Mouse (Mus musculus) kidney, embryonic 15.5 days (tissue): ENCODE measurements at regions not wholly inside any gene's neighbourhood (a gene's known extent, or its start where the extent isn't known, plus 50 kb on each side); places are given as distances from the start of the nearest gene placed in this dataset.
"Not testable (repeated sequence)": the region's sequence is repeated elsewhere in the genome, so short reads cannot be mapped to it uniquely, and the experiment has no call there.

ENCODE experiments used
- ATAC-seq: fragments of 200-750 bp; cut with Nextera tagmentation; replicated peaks from 2 replicates; pipeline ENCODE4 v1.8.0; 2017; ENCODE audit warnings: moderate TSS enrichment; ENCODE audit not compliant: low FRiP score
- H3K27ac ChIP-seq: fragments of 300-500 bp; sonication (generic); 2 replicates; pipeline ENCODE4 v1.5.1; 2015; ENCODE audit warnings: mild to moderate bottlenecking, inconsistent platforms
- H3K27me3 ChIP-seq: fragments of 300-500 bp; sonication (generic); 2 replicates; pipeline ENCODE4 v1.6.1; 2015; ENCODE audit warnings: inconsistent platforms
- H3K36me3 ChIP-seq: fragments of 300-500 bp; sonication (generic); 2 replicates; pipeline ENCODE4 v1.6.1; 2015; ENCODE audit warnings: inconsistent platforms
- H3K4me1 ChIP-seq: fragments of 300-500 bp; sonication (generic); 2 replicates; pipeline ENCODE4 v1.6.1; 2015; ENCODE audit warnings: inconsistent platforms
- H3K4me2 ChIP-seq: fragments of 300-500 bp; sonication (generic); 2 replicates; pipeline ENCODE4 v1.6.1; 2015; ENCODE audit warnings: moderate library complexity, mild to moderate bottlenecking, inconsistent platforms
- H3K4me3 ChIP-seq: fragments of 300-500 bp; sonication (generic); replicated peaks from 2 replicates; pipeline ENCODE4 v1.5.1; 2015; ENCODE audit warnings: mild to moderate bottlenecking, inconsistent platforms
- H3K9ac ChIP-seq: fragments of 300-500 bp; sonication (generic); 2 replicates; pipeline ENCODE4 v1.6.1; 2015; ENCODE audit warnings: mild to moderate bottlenecking, inconsistent platforms
- H3K9me3 ChIP-seq: fragments of 300-500 bp; sonication (generic); replicated peaks from 2 replicates; pipeline ENCODE4 v1.6.1; 2016; ENCODE audit warnings: inconsistent platforms
- WGBS: fragments of 180-500 bp; shearing (Covaris S2); methylation state at CpG from one replicate; pipeline ENCODE4 v1.1.7; 2015; ENCODE audit warnings: mixed read lengths; 5-methylcytosine and 5-hydroxymethylcytosine counted together

DNA sequence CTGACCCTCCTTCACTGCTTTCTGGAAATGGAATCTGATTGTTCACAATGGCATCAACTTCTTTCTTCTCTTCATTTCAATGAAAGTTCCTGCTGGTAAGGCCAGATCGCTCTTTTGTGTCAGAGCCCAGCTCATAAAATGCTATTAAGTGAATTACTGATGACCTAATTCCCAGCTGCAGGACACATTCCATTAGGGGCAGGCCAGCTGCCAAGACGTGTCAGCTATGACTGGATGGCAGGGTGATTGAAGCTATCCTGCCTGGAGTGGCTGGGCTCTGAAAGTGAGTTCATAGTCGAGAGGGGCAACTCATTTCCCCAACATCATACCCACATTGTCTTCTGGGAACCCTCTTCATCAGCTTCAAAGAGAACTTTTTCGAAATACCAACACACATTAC lies 100.4 kb upstream of the Gap43 start:
- 32% methylated on average over 4 of the region's 4 CpGs for WGBS
- Histone ChIP-seq H3K36me3 (no peaks in the 10 kb centered on the region), H3K9me3 (no peaks in the 10 kb centered on the region), H3K27ac (no peak overlapping the region), H3K4me3 (no peak overlapping the region), H3K27me3 (no peaks in the 10 kb centered on the region), H3K4me1 (peaks cover 8% of the 10 kb centered on the region), H3K4me2 (no peak overlapping the region), H3K9ac (no peak overlapping the region)
- ATAC-seq, result no peak

DNA sequence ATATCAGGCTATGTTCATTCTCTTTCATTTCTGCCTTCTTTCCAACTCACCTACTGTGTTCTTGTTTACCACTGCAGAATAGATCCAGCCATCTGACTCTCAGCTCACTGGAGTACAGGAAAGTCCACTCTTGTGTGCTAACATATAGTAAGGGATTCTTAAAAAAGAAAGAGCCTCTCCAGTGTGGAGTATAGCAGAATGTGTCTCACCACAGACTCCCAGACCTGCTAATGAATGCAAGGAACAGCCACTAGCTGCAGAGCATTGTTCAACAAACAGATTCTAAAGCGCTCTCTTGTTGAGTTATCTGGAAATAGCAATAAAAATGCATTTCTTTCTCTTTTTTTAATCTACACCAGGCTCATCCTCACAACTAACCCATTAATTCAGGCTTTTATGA lies 91.1 kb upstream of the Gap43 start:
- ATAC-seq, result no peak
- H3K27me3 ChIP-seq, result no peaks in the 10 kb centered on the region
- H3K9ac ChIP-seq, result no peak overlapping the region
- no peak overlapping the region for H3K27ac ChIP-seq
- H3K4me3 ChIP-seq, result no peak overlapping the region
- no peaks in the 10 kb centered on the region for H3K4me1 ChIP-seq
- H3K9me3 ChIP-seq, result no peaks in the 10 kb centered on the region
- no peaks in the 10 kb centered on the region for H3K36me3 ChIP-seq
- H3K4me2 ChIP-seq, result no peak overlapping the region
- WGBS, result 98% methylated on average over 1 of the region's 1 CpGs

DNA sequence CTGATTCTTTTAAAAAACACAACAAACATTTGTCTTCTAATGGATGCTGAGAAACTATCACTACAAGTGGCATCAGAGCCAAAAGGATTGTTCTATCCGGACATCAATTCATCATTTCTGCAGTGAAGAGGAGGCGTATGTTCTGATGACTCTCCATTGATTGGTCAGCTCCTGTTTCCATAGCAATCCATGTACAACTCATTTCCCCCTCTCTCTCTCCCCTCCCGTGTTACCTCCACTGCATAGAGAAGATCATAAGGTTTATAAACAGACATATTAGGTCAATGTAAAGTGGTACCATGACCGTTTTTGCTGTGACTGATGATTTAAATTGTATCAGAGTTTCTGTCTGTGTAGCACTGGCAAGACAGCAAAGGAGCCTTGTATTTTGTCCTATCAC lies 76.2 kb upstream of the Gap43 start:
- H3K9ac ChIP-seq, result no peak overlapping the region
- no peaks in the 10 kb centered on the region for H3K9me3 ChIP-seq
- WGBS, result 83% methylated on average over 4 of the region's 4 CpGs
- no peak overlapping the region for H3K27ac ChIP-seq
- no peaks in the 10 kb centered on the region for H3K27me3 ChIP-seq
- ATAC-seq, result no peak
- H3K4me3 ChIP-seq, result no peak overlapping the region
- no peaks in the 10 kb centered on the region for H3K36me3 ChIP-seq
- H3K4me2 ChIP-seq, result no peak overlapping the region
- H3K4me1 ChIP-seq, result no peaks in the 10 kb centered on the region

DNA sequence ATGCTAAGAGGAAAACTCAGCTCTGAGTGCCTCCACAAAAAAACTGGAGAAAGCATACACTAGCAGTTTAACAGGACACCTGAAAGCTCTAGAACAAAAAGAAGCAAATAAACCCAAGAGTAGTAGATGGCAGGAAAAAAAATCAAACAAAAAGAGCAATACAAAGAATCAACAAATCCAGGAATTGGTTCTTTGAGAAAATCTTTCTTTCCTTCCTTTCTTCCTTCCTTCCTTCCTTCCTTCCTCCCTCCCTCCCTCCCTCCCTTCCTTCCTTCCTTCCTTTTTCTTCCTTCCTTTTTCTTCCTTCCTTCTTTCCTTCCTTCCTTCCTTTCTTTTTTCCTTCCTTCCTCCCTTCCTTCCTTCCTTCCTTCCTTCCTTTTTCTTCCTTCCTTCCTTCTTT lies 71.6 kb upstream of the Gap43 start:
- not testable (repeated sequence) for H3K27ac ChIP-seq, H3K36me3 ChIP-seq, H3K4me1 ChIP-seq, ATAC-seq, H3K9me3 ChIP-seq, H3K9ac ChIP-seq, H3K4me3 ChIP-seq, H3K4me2 ChIP-seq, H3K27me3 ChIP-seq

DNA sequence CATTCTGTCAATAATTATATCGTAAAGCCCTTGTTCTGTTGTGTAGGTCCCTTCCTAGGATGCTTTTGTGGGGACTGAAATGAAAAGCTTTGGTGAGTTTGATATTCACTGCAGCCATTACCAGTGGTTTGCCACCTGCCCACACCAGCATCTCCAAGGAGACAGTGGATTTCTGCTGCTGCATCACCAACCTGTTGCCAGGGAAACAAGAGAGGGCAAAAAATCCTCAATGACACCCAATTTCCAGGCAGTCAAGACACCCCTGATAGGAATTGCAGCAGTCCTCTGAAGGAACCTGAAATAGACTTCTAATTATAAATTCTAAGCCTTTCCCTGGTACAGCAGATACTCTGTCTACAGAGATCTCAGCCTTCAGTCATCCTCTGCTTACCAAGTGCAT lies 56.1 kb upstream of the Gap43 start:
- no peaks in the 10 kb centered on the region for H3K9me3 ChIP-seq
- no peaks in the 10 kb centered on the region for H3K27me3 ChIP-seq
- no peak overlapping the region for H3K27ac ChIP-seq
- H3K4me2 ChIP-seq, result no peak overlapping the region
- H3K36me3 ChIP-seq, result no peaks in the 10 kb centered on the region
- no peak overlapping the region for H3K4me3 ChIP-seq
- H3K9ac ChIP-seq, result no peak overlapping the region
- H3K4me1 ChIP-seq, result no peaks in the 10 kb centered on the region
- no peak for ATAC-seq
- WGBS, result 93% methylated on average over 1 of the region's 1 CpGs
